Mouse (Mus musculus) adrenal gland, postnatal 0 days (tissue): ENCODE measurements around the gene Ppp2r5a. TPM values are rescaled to one million over a fixed set of nuclear protein-coding genes. Genes with fewer than 3 reads are reported as not detected.

ENCODE experiments used
- polyA plus RNA-seq: library from polyadenylated mRNA; unstranded; fragments of >200 nt; fragmentation: Nextera tagmentation; extraction: Ambion mirVana; gene quantifications from 2 replicates; pipeline ENCODE4 v1.2.1, GENCODE M21; 2015

Ppp2r5a gene
- polyA plus RNA-seq: 26.0 and 32.3 TPM in 2 replicates

GRCm38 (mm10) chr1:191403074-191403473 is at the start of gene Ppp2r5a:
Gene Ppp2r5a (minus strand): TSS chr1:191403272.

GRCm38 (mm10) chr1:191325726-191326232 is 77.3 kb downstream of the Ppp2r5a start, which contains the start of gene Tmem206:
Gene Tmem206 (plus strand): TSS chr1:191325912.

GRCm38 (mm10) chr1:191317591-191318196 is 85.4 kb downstream of the Ppp2r5a start, which contains the start of gene Nenf:
Gene Nenf (minus strand): TSS chr1:191318194.

Other genes with a start within 250 kb of the Ppp2r5a start
- gene Fam71a, start 238.5 kb downstream of the Ppp2r5a start, polyA plus RNA-seq: not detected in 2 replicates
- gene Atf3, start 185.2 kb downstream of the Ppp2r5a start, polyA plus RNA-seq: 2.7 and 3.4 TPM in 2 replicates
- gene Nenf, start 85.1 kb downstream of the Ppp2r5a start, polyA plus RNA-seq: 254 and 391 TPM in 2 replicates
- gene Tmem206, start 77.4 kb downstream of the Ppp2r5a start, polyA plus RNA-seq: 7.7 and 12.3 TPM in 2 replicates
- gene Dtl, start 172.3 kb upstream of the Ppp2r5a start, polyA plus RNA-seq: 9.5 and 13.2 TPM in 2 replicates
- 14.7 and 22.7 TPM in 2 replicates for gene Ints7, start 172.4 kb upstream of the Ppp2r5a start, polyA plus RNA-seq